Mouse (Mus musculus): ENCODE results near the gene Evl.

The Evl gene

DNA sequence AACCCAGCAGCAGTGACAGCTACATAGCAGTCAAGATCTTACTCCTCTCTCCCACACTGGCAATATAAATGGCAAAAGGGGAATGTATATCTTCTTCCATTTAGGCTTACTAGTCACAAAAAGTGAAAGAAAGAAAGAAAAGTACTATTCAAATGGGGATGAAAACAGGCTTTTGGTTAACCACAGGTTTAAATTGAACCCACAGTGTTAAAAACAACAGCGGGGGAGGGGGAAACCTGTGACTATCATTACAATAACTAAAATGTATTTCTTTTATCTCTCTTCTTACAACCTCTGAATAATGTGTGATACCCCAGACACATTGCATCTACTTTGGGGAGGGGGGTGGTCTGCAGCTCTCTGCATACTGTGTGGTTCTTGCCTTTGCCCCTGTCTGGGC, 91.7 kb downstream of the Evl start:
- DNase-seq (ENCODE audit: low spot score in 2 of 2) = no peak

DNA sequence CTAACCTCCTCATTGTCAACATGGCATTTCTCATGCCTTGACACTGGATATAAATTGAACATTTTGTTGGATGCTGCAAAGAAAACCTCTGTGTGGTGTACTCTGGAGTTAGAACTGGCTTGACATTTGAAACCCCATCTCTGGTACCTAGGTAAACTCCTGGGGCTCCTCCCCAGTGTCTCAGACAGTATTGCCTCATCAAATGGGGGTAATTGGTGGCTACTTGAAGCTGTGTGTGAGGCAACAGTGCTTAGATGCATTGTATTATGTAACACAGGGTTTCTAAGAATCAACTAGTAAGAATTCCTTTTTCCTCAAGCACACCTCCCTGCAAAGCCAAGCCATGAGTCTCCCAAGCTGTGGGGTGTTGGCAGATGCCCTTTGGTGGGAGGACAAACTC, 93.3 kb downstream of the Evl start:
- DNase-seq (ENCODE audit: low spot score in 2 of 2) = no peak

DNA sequence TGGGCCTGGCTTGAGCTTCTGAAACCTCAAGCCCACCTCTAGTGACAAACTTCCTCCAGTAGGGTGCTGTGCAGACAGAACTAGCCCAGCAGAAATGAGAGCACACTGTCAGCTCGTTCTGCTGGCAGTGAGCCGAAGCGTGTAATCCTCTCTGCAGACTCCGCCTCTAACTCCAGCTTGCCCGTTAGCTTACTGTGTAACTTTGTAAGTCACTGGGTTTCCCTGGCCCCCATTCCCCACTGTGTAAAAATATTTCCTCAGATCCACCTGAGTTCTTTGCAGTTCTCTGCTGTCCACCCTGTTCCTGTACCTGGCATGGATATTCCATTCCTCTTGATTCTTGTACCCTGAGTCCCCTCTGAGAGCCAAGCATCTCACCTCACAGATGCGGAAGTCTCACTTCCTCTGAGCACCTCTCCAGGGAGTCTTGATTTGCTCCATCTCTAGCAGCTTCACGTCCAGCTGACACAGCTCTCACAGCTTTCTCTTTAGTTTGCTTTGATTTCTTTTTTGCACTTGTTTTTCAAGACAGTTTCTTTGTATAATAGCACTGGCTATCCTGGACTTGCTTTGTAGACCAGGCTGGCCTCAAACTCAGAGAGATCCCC, 96.6 kb downstream of the Evl start:
- no peak for DNase-seq (ENCODE audit: low spot score in 2 of 2)

GRCm38 (mm10) chr12:108653358-108654335, 99.1 kb downstream of the Evl start:
- DNase-seq (ENCODE audit: low spot score in 2 of 2) = no peak

DNA sequence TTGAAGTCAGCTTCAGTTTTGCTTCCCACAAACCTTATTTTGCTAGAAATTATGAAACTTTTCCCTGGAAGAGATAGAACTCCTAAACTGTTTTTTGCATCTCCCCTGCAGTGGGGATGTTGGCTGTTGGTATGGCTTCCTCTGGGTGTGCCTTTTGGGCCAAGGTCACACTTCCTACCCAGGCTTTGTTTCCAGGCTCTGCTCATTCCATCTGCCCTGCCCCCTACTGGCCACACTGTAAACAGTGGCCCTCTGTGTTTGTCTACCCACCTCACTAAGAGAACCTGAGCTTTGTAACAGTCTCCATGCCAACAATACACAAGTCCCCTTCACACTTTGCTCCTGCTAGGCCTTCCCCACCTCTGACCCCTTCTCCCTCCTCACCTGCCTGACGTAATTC, 102.8 kb downstream of the Evl start:
- DNase-seq (ENCODE audit: low spot score in 2 of 2) = peak; percentile 44 to 78

GRCm38 (mm10) chr12:108668606-108669235, 114.2 kb downstream of the Evl start:
- DNase-seq (ENCODE audit: low spot score in 2 of 2) = no peak

- DNase-seq (ENCODE audit: low spot score in 2 of 2) = no peak
These were observed 117.0 kb downstream of the Evl start for GRCm38 (mm10) chr12:108671541-108671940.

- DNase-seq (ENCODE audit: low spot score in 2 of 2) = no peak
These were observed 118.4 kb downstream of the Evl start for GRCm38 (mm10) chr12:108672908-108673307.

DNA sequence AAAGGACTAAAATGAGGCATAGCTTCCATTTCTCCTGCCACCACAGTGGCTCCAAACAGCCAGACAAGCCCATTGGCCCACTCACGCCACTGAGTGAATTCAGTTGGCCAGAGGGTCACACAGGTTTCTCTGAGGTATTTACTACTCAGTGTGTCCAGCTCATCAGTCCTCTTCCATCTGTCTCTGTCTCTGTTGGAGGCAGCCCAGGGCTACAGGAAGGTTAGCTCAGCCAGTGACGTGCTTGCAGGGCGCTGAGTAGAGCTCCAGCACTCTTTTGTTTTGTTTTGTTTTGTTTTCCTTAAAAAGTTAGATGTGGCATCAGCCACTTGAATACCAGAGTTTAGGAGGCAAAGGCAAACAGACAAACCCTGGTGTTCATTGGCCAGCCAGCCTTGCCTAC, 119.0 kb downstream of the Evl start:
- DNase-seq (ENCODE audit: low spot score in 2 of 2) = no peak

- DNase-seq (ENCODE audit: low spot score in 2 of 2) = no peak
These were observed 120.0 kb downstream of the Evl start for GRCm38 (mm10) chr12:108674502-108674901.

- DNase-seq (ENCODE audit: low spot score in 2 of 2) = no peak
These were observed 120.4 kb downstream of the Evl start for GRCm38 (mm10) chr12:108674916-108675315.

- no peak for DNase-seq (ENCODE audit: low spot score in 2 of 2)
These were observed 121.3 kb downstream of the Evl start for GRCm38 (mm10) chr12:108675614-108676401.

GRCm38 (mm10) chr12:108677116-108677515, 122.6 kb downstream of the Evl start:
- no peak for DNase-seq (ENCODE audit: low spot score in 2 of 2)

GRCm38 (mm10) chr12:108678366-108678765, 123.8 kb downstream of the Evl start:
- no peak for DNase-seq (ENCODE audit: low spot score in 2 of 2)

DNA sequence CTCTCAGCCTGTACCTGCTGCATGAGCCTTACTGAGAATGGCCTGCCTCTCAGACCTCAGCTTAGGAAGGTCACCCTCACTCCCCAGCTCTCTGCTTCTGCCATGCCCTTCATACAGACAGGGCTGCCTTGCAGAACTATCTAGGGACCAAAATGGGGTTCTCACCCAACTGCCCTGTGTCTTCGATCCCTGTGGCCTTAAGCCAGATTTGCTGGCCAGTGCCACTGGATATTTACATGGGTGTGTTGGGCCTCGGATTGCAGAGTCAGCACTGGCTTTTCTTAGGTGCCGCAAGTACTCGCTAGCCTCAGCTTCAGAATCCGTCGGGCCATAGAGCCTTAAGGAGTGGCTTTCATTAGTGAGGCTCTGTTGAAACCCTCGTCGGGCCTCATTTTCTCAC, 126.3 kb downstream of the Evl start:
- DNase-seq (ENCODE audit: low spot score in 2 of 2) = no peak

DNA sequence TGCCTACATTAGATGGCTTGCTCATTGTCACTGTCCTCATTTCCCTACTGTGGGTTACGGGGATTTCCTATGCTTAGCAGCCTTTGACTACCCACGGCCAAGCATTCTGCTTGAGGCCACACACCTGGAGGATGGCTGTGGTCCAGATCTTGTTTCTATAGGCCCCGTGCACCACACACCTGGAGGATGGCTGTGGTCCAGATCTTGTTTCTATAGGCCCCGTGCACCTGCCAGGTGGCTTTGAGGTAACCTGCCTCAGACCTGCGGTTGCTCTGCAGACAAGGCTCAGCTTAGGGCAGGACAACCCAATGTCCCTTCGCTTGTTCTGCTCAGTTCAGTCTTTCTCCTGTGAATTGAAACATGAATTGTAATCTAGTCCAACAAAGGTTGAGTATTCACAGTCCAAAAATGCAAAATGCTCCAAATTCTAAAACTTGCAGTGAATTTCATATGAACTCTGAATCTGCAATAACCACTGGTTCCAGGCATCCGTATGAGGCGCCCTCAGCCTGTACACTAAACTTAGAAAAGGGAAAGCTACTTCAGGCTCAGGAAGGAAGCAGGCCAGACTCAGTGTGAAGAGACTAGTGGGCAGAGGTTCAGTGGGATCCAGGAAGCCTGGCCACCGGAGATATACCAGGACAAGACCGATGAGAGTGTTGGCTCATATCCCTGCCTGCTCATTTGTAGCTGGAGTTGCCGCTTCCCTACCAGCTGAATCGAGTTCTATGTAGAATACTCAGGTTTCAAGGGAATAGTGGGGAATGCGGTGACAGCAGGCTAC, 127.9 kb downstream of the Evl start:
- no peak for DNase-seq (ENCODE audit: low spot score in 2 of 2)

DNA sequence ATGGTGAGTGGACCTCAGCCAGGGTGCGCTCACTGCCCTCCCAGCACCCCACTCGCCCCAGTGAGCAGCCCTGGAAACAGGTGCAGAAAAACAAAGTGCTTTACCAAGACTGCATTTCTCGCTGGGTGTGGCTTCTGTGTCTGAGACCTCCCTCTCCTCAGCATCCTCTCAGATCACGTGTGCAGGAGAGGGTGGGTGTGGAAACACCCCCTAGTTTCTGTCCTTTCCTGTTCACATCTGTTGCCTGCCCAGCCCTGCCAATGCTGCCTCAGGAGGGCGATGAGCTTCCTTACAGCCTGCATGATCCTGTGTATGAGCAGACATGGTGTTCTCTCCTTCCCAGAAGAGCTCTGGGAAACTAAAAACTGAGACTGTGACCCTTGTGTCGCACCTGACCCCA, 131.9 kb downstream of the Evl start:
- DNase-seq (ENCODE audit: low spot score in 2 of 2) = no peak

DNA sequence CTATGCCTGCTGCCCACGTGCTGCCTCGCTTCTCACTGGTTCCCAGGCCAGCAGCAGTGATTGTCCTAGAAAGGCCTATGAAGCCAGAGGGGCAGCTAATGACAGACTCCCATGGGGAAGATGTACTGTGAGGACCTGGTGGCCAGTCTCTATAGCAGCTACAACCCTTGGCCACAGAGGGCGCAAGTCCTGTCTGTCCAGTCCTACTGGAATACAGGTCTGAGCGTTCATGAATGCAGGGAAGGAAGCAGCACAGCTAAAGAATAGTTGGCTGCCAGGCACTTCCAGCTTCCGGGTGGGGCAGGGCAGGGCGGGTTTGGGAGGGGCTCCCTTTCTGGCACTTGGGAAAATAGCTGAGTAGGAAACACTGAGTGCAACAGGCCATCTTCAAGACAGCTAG, 132.4 kb downstream of the Evl start:
- no peak for DNase-seq (ENCODE audit: low spot score in 2 of 2)

DNA sequence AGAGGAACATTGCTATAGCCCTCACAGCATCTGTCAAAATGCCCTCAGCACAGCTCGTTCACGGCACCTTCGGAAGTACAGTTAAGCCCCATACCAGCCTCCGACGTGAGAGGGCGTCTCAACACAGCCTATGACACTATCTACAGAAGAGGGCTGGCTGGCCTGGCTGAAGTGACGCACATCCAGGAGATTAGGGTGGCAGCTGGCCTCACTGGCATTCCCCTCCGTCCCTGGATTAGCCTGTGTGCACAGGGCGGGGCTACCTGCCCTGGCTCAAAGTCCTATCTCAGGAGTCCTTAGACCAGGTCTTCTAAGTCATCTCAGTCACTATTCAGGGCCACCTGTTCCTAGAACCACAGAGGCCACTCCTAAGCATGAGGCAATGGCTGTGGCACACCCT, 134.6 kb downstream of the Evl start:
- no peak for DNase-seq (ENCODE audit: low spot score in 2 of 2)

- DNase-seq (ENCODE audit: low spot score in 2 of 2) = no peak
These were observed 136.0 kb downstream of the Evl start for GRCm38 (mm10) chr12:108690529-108690928.

- DNase-seq (ENCODE audit: low spot score in 2 of 2) = no peak
These were observed 139.1 kb downstream of the Evl start for GRCm38 (mm10) chr12:108693592-108693991.

Measured in spleen, postnatal 4 days (tissue).